Mouse (Mus musculus) layer of hippocampus, adult 9-11 months (tissue): ENCODE data around the gene Tceal6.
"Not testable (repeated sequence)": the region's sequence is repeated elsewhere in the genome, so short reads cannot be mapped to it uniquely, and the experiment has no call there.

Experiments used
- DNase-seq: peaks from one replicate; pipeline ENCODE4 v3.0.0; 2022

Tceal6 gene

DNA sequence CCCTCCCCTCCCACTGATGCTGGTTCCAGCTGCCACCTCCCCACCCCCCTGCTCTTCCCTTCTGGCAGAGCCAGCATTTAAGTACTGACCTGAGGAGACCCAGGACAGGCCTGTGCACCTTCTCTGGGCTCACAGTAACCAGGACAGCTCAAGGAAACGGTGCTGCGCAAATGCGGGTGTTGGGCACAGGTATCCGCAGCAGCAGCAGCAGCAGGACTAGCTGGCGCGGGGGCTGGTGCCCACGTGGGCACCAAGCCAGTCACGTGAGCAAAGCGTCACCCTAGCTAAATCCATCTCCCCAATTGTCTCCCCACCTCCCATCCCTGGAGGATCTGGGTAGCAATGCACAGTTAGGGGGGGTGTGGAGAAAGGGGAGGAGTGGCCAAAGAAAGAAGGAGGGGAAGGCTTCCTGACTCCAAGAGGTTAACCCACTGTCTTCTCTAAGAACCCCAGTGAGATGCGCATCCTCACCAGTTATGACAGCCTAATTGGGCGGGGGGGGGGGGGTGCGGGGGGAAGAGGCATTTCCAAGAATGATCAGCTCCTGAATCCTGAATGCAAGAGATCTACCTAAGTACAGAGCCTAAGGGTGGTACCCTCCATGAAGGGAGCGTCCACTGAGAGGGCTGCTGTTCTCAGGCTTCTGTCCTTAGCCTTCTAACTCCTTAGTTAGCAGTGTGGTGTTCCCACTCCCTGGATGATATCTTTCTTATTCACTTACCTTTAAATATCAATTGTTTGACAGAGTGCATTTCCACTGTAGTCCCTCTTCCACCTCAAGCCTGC, at the start of gene Tceal6:
Gene Tceal6 (minus strand): TSS at position 252 of the 786 bp plus-strand sequence.
- DNase-seq: peak; percentile 45

DNA sequence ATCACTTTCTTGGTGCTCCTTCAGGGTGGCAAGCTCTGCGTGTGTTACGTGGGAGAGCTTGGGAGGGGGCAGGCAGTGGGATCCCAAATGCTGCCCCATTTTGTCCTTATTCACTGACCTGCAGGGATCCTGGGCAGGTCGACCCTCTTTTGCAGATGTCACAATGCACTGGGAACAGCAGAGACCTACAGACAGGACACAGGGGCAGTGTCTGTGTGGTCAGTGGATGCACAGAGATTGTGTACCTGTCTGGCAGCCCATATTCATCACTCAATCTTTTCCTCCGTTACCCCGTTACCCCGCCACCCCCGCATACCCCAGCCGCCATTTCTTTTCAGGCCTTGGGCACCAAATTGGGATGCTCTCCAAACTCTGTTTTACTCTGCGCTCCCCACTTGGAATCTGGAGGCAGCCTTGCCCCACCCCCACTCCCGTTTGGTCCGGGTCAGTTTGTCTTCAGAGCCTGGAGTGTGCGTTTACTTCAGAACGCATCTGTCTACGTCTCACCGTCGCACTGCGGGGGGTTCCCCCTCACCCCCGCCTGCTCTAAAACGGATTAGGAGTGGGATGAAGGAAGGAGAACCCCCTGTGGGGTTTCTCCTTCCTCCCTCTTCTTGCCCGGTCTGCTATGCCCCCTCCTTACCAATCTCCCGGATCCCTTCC, 583 bp downstream of the Tceal6 start:
- DNase-seq: peak; percentile 1

DNA sequence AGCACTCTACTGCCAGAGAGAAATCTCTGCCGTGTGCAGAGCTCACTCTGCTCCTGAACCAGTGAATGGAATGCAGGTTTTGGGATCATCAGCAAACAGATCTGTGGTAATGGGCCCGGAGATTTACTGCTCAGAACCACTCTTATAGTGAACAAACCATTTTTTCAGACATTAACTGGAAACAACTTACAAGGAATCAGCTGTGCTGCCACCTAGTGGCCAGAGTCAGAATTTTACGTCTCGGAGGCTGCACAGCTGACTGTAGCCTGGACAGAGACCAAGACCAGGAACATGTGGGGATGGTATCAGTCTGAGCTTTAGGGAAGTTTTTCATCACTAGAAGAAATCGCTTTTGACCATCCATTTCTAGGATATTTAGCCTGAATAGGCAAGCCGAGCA, 20.6 kb downstream of the Tceal6 start:
- DNase-seq: not testable (repeated sequence)

DNA sequence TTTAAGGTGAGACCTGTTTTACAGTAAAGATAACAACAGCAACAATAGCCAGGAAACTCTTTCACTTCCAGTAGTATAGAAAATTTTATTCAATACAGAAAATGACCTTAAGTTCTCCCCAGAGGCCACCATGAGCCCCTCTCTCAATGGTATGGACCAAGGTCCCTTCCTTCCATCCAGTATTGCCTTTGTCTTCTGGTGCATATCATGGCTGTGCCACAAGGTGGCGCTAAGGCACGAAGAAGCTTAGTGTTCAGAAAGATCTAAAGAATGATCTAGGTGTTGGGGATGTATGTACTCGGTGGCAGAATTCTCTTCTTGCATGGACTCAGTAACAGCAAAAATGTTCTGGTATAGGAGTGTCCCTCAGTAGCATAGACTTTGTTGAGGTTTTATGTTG, 21.8 kb downstream of the Tceal6 start:
- not testable (repeated sequence) for DNase-seq

DNA sequence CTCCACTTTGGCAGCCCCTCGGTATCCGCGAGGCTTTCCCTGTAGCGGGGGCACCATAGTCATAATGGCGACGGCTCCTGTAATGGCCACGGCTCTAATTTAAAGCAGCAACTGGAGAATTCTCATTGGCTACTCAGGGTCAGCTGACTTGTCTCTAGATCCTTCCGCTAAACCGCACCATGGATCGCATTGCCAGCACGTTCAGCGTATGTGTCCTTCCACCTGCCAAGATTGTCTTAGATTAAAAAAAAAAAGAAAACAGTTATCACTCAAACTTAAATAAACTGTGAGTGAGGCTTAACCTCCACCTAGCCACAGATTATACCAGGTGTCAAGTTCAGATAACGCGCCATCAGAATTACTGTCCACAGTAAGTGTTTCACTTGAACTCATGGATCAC, 33.0 kb downstream of the Tceal6 start, which contains the start of gene Gm15023:
Gene Gm15023 (minus strand): TSS at position 101 of the 400 bp plus-strand sequence.
- DNase-seq: not testable (repeated sequence)
